Mouse (Mus musculus): ENCODE results near the gene Mctp1. TPM values are rescaled to one million over a fixed set of nuclear protein-coding genes. Genes with fewer than 3 reads are reported as not detected.

Mctp1 gene
- polyA plus RNA-seq, 1 experiment from 2014 or later = 0.20 TPM

GRCm38 (mm10) chr13:77047179-77047931, 663.0 kb downstream of the Mctp1 start:
- no peak for ATAC-seq (ENCODE audit: insufficient number of reproducible peaks, low FRiP score, low TSS enrichment, low read depth)
- 0 out of 2 replicates have a peak, but pooled peaks cover 2% of the 10 kb centered on the region for H3K4me1 ChIP-seq (ENCODE audit: control insufficient read depth, insufficient read depth, low read length)
- no peak for DNase-seq (ENCODE audit: low spot score)
- H3K27ac ChIP-seq (replicated peaks; ENCODE audit: low read depth, low read length) = no peak overlapping the region
- no peaks in the 10 kb centered on the region for H3K36me3 ChIP-seq (ENCODE audit: control insufficient read depth, insufficient read depth, low read length)
- H3K4me2 ChIP-seq (ENCODE audit: low read depth, severe bottlenecking) = no peak overlapping the region
- WGBS = 94% methylated on average over 6 of the region's 6 CpGs
- no peak overlapping the region for H3K4me3 ChIP-seq (ENCODE audit: low read depth, low read length)
- no peaks in the 10 kb centered on the region for H3K9me3 ChIP-seq (ENCODE audit: control insufficient read depth, low read length)
- H3K9ac ChIP-seq (ENCODE audit: low read length) = no peak overlapping the region
- no peaks in the 10 kb centered on the region for H3K27me3 ChIP-seq (ENCODE audit: control insufficient read depth, insufficient read depth, low read length)

- no peak overlapping the region for H3K27ac ChIP-seq (replicated peaks; ENCODE audit: low read depth, low read length)
- WGBS = 94% methylated on average over 1 of the region's 1 CpGs
- no peak overlapping the region for H3K9ac ChIP-seq (ENCODE audit: low read length)
- no peak overlapping the region for H3K4me2 ChIP-seq (ENCODE audit: low read depth, severe bottlenecking)
- no peaks in the 10 kb centered on the region for H3K36me3 ChIP-seq (ENCODE audit: control insufficient read depth, insufficient read depth, low read length)
- DNase-seq (ENCODE audit: low spot score) (no peak), ATAC-seq (ENCODE audit: insufficient number of reproducible peaks, low FRiP score, low TSS enrichment, low read depth) (no peak)
- H3K9me3 ChIP-seq (ENCODE audit: control insufficient read depth, low read length) = no peaks in the 10 kb centered on the region
- no peak overlapping the region for H3K4me3 ChIP-seq (ENCODE audit: low read depth, low read length)
- H3K27me3 ChIP-seq (ENCODE audit: control insufficient read depth, insufficient read depth, low read length) = no peaks in the 10 kb centered on the region
- 0 out of 2 replicates have a peak, but pooled peaks cover under 1% of the 10 kb centered on the region for H3K4me1 ChIP-seq (ENCODE audit: control insufficient read depth, insufficient read depth, low read length)
These were observed 664.1 kb downstream of the Mctp1 start for GRCm38 (mm10) chr13:77048461-77048860.

- ATAC-seq (ENCODE audit: insufficient number of reproducible peaks, low FRiP score, low TSS enrichment, low read depth) (no peak), DNase-seq (ENCODE audit: low spot score) (no peak)
- Histone ChIP-seq H3K27ac (replicated peaks; ENCODE audit: low read depth, low read length) (no peak overlapping the region), H3K27me3 (ENCODE audit: control insufficient read depth, insufficient read depth, low read length) (no peaks in the 10 kb centered on the region), H3K9ac (ENCODE audit: low read length) (no peak overlapping the region), H3K4me3 (ENCODE audit: low read depth, low read length) (no peak overlapping the region), H3K9me3 (ENCODE audit: control insufficient read depth, low read length) (no peaks in the 10 kb centered on the region), H3K4me1 (ENCODE audit: control insufficient read depth, insufficient read depth, low read length) (no peaks in the 10 kb centered on the region), H3K4me2 (ENCODE audit: low read depth, severe bottlenecking) (no peak overlapping the region), H3K36me3 (ENCODE audit: control insufficient read depth, insufficient read depth, low read length) (no peaks in the 10 kb centered on the region)
- 91% methylated on average over 3 of the region's 3 CpGs for WGBS
These were observed 665.4 kb downstream of the Mctp1 start for GRCm38 (mm10) chr13:77049736-77050135.

GRCm38 (mm10) chr13:77063221-77063620, 678.9 kb downstream of the Mctp1 start:
- H3K27ac ChIP-seq (replicated peaks; ENCODE audit: low read depth, low read length) = no peak overlapping the region
- no peaks in the 10 kb centered on the region for H3K9me3 ChIP-seq (ENCODE audit: control insufficient read depth, low read length)
- no peaks in the 10 kb centered on the region for H3K36me3 ChIP-seq (ENCODE audit: control insufficient read depth, insufficient read depth, low read length)
- H3K4me2 ChIP-seq (ENCODE audit: low read depth, severe bottlenecking) = no peak overlapping the region
- H3K4me1 ChIP-seq (ENCODE audit: control insufficient read depth, insufficient read depth, low read length) = no peaks in the 10 kb centered on the region
- no peaks in the 10 kb centered on the region for H3K27me3 ChIP-seq (ENCODE audit: control insufficient read depth, insufficient read depth, low read length)
- DNase-seq (ENCODE audit: low spot score) (no peak), ATAC-seq (ENCODE audit: insufficient number of reproducible peaks, low FRiP score, low TSS enrichment, low read depth) (no peak)
- 96% methylated on average over 1 of the region's 1 CpGs for WGBS
- H3K9ac ChIP-seq (ENCODE audit: low read length) = no peak overlapping the region
- no peak overlapping the region for H3K4me3 ChIP-seq (ENCODE audit: low read depth, low read length)

- ATAC-seq (ENCODE audit: insufficient number of reproducible peaks, low FRiP score, low TSS enrichment, low read depth) = no peak
These were observed 684.5 kb downstream of the Mctp1 start for GRCm38 (mm10) chr13:77068847-77069246.

GRCm38 (mm10) chr13:77072030-77072429, 687.7 kb downstream of the Mctp1 start:
- no peak for DNase-seq (ENCODE audit: low spot score)
- Histone ChIP-seq H3K27me3 (ENCODE audit: control insufficient read depth, insufficient read depth, low read length) (no peaks in the 10 kb centered on the region), H3K36me3 (ENCODE audit: control insufficient read depth, insufficient read depth, low read length) (peaks cover 1% of the 10 kb centered on the region; the same call in 1 of the 2 replicates), H3K9me3 (ENCODE audit: control insufficient read depth, low read length) (no peaks in the 10 kb centered on the region), H3K27ac (replicated peaks; ENCODE audit: low read depth, low read length) (no peak overlapping the region), H3K4me3 (ENCODE audit: low read depth, low read length) (no peak overlapping the region), H3K9ac (ENCODE audit: low read length) (no peak overlapping the region), H3K4me2 (ENCODE audit: low read depth, severe bottlenecking) (no peak overlapping the region), H3K4me1 (ENCODE audit: control insufficient read depth, insufficient read depth, low read length) (no peaks in the 10 kb centered on the region)
- no peak for ATAC-seq (ENCODE audit: insufficient number of reproducible peaks, low FRiP score, low TSS enrichment, low read depth)

More at GRCm38 (mm10) chr13:77068847-77069246, 684.5 kb downstream of the Mctp1 start:
- WGBS = 90% methylated on average over 1 of the region's 1 CpGs
- Histone ChIP-seq H3K27ac (replicated peaks; ENCODE audit: low read depth, low read length) (no peak overlapping the region), H3K36me3 (ENCODE audit: control insufficient read depth, insufficient read depth, low read length) (no peaks in the 10 kb centered on the region), H3K4me2 (ENCODE audit: low read depth, severe bottlenecking) (no peak overlapping the region), H3K27me3 (ENCODE audit: control insufficient read depth, insufficient read depth, low read length) (no peaks in the 10 kb centered on the region), H3K9me3 (ENCODE audit: control insufficient read depth, low read length) (no peaks in the 10 kb centered on the region), H3K4me3 (ENCODE audit: low read depth, low read length) (no peak overlapping the region), H3K9ac (ENCODE audit: low read length) (no peak overlapping the region), H3K4me1 (ENCODE audit: control insufficient read depth, insufficient read depth, low read length) (no peaks in the 10 kb centered on the region)
- no peak for DNase-seq (ENCODE audit: low spot score)

Other genes with a start within 250 kb of the Mctp1 start
- not detected in 2 replicates for gene Fam81b, start 79.5 kb upstream of the Mctp1 start, polyA plus RNA-seq (2014; fragmentation: Nextera tagmentation; extraction: Ambion mirVana)